Mouse (Mus musculus) common myeloid progenitor, adult 5-6 weeks (primary cell): Measurements from ENCODE around the gene Gm17019. TPM values are rescaled to one million over a fixed set of nuclear protein-coding genes. Genes with fewer than 3 reads are reported as not detected.
"Not testable (repeated sequence)": the region's sequence is repeated elsewhere in the genome, so short reads cannot be mapped to it uniquely, and the experiment has no call there.

Source experiments
- ATAC-seq: replicated peaks from 2 replicates; pipeline ENCODE4 v1.8.0; 2016; ENCODE audit warnings: low read depth, mild to moderate bottlenecking, moderate TSS enrichment, inconsistent platforms; ENCODE audit not compliant: poor library complexity, severe bottlenecking
- total RNA-seq: library from RNA; stranded (forward); fragments of 200-1000, 187-1606 nt; gene quantifications from 2 replicates; pipeline ENCODE4 v1.2.3, GENCODE M21; 2017

Gm17019 gene
- total RNA-seq: not detected in 2 replicates

GRCm38 (mm10) chr5:15032898-15033297 is at the start of gene Gm17019:
Gene Gm17019, minus strand, starts transcription at chr5:15032998.
- not testable (repeated sequence) for ATAC-seq

DNA sequence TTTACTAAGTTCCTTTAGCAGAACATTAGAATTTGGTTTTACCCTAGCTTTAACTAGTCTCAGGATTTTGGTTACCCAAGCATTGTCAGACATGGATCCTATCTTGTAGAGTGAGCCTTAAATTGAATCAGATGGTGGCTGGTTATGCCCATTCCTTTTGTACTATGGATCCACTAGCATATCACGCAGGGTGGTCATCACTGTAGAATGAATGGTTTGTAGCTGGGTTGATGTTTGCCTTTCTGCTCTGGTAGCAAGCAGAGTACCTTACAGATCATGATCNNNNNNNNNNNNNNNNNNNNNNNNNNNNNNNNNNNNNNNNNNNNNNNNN is 29.6 kb upstream of the Gm17019 start:
- not testable (repeated sequence) for ATAC-seq

- not testable (repeated sequence) for ATAC-seq
Observed at GRCm38 (mm10) chr5:15061638-15062384, 29.0 kb upstream of the Gm17019 start.

- not testable (repeated sequence) for ATAC-seq
Observed at GRCm38 (mm10) chr5:15054151-15055025, 21.6 kb upstream of the Gm17019 start.

- not testable (repeated sequence) for ATAC-seq
Observed at GRCm38 (mm10) chr5:15053606-15053962, 20.8 kb upstream of the Gm17019 start.

- not testable (repeated sequence) for ATAC-seq
Observed at GRCm38 (mm10) chr5:15052945-15053605, 20.3 kb upstream of the Gm17019 start.

DNA sequence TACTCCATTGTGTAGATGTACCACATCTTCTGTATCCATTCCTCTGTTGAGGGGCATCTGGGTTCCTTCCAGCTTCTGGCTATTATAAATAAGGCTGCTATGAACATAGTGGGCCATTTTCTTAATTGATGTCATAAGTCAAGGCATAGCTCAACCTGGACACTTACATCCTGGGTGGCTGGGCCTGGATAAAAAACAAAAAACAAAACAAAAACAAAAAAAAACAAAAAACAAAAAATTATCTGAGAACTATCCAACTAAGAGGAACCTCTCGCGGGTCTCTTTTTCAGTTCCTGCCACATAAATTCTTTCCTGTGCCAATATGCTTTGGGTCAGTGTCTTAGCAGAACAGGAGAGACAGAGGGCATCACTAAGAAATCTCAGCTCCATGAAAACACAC is 18.0 kb upstream of the Gm17019 start:
- not testable (repeated sequence) for ATAC-seq

- not testable (repeated sequence) for ATAC-seq
Observed at GRCm38 (mm10) chr5:15044830-15045767, 12.3 kb upstream of the Gm17019 start.

GRCm38 (mm10) chr5:15040784-15041183 is 8.0 kb upstream of the Gm17019 start:
- ATAC-seq: not testable (repeated sequence)

- not testable (repeated sequence) for ATAC-seq
Observed at GRCm38 (mm10) chr5:15039984-15040383, 7.2 kb upstream of the Gm17019 start.

GRCm38 (mm10) chr5:15024316-15024715 is 8.5 kb downstream of the Gm17019 start:
- ATAC-seq: not testable (repeated sequence)

- ATAC-seq: not testable (repeated sequence)
Observed at GRCm38 (mm10) chr5:15020067-15020466, 12.7 kb downstream of the Gm17019 start.

- ATAC-seq: not testable (repeated sequence)
Observed at GRCm38 (mm10) chr5:15010639-15011582, 21.9 kb downstream of the Gm17019 start.

DNA sequence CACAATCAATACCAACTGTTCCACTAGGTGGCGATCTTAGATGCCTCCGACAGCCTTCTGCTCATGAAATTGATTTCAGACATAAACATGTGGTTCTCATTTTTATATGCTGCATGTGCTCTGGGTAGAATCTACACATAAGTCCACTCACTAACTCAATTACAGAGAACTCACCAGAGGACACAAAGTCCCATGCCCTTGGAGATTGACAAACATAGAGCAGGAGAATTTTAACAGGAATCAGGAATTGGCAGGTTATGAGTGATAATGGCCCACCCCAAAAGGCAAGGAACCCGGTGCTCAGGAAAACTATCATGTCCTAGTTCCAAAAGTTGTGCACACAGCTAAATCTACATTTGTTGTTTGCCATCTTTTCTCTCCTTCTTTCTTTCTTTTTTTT is 25.9 kb downstream of the Gm17019 start:
- not testable (repeated sequence) for ATAC-seq

DNA sequence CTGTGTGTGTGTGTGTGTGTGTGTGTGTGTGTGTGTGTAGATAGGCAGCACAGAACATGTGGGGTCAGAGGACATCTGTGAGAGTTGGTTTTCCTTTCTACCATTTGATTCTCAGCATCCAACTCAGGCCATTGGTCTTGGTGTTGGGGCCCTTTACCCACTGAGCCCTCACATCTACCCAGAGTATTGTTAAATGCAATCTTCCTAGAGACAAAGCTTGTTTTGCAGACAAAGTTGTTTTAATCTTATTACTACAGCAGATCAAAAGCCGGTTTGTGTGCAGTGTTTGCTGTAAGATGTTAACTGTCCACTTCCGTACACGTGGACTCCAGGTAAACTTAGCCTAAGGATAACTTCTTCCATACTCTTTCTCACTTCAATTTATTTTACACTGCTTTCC is 26.5 kb downstream of the Gm17019 start:
- ATAC-seq: not testable (repeated sequence)

DNA sequence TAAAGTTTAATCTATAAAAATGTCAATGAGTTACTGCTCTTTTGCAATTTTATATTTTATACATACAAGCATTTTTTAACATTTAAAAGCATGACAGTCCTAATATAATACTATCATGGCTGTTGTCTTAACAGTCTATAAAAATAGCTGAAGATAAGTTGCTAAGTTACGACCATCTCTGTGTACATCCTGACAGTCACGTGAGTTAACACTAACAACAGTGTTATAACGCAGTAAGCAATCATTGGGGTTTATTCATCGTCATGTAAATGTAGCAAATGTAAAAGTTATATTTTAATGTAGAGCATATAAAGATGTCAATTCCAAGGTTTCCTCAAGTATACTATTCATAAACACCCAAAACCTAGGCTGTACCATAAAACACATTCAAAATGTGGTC is 27.2 kb downstream of the Gm17019 start:
- not testable (repeated sequence) for ATAC-seq

DNA sequence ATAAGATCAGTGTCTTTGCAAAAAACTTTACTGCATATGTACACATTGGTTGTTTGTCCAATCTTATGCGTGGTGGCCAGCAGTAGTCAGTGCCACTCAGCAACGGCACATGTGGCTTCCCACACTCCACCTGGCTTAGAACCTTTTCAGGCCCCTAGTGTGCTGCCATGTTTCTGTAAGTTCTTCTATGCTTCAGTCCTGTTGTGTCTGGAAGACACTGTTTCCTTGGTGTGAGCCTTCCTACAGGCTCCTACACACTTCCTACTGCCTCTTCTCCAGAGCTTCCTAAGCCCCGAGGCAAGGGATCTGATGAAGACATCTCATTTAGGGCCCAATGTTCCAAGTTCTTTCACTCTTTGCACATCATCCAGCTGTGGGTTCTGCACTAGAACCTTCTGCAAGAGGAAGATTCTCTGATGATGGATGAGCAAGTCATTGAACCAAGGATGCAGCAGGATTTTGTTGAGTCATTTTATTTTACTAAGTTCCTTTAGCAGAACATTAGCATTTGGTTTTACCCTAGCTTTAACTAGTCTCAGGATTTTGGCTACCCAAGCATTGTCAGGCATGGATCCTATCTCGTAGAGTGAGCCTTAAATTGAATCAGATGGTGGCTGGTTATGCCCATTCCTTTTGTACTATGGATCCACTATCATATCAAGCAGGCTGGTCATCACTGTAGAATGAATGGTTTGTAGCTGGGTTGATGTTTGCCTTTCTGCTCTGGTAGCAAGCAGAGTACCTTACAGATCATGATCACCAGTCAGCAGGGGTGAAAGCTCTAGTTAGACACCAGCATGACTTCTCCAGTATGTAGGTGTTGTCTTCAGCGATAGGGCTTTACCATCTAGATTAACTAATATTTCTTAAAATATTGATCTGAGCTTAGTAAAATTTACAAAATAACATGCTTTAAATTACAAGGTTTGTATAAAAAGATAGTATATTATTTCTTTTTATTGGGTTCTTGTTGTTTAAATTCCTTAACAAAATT is 27.9 kb downstream of the Gm17019 start:
- not testable (repeated sequence) for ATAC-seq
